ENCODE assay signal across 9 mouse cellular contexts in the genomic region with DNA sequence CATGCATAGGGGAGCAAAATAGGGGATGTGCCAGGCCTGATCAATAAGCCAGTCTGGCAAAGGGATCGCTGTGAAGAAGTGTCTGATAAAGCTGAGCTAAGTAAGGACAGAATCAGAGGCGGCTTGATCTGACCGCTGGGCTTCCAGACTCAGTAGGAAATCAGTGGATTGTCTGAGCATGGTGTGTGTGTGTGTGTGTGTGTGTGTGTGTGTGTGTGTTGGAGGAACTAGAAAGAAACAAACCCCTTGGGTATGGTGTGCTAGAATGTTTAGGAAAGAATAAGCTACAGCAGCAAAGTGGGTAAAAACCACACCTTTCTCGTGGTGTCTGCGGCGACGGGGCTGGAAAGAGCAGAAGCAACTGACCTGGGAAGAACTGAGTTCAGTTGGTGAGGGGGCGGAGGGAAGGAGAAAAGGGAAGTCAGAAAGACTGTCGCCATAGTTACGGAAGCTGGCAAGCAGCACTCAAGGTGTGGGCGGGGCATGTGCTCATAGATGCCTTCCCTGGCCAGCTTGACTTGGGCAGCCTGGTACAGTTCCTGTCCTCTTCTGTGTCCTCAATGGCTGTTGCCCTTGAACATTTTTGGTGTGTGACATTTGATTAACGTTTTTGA. TPM values are rescaled to one million over a fixed set of nuclear protein-coding genes. Genes with fewer than 3 reads are reported as not detected.
DNase-seq lines count a peak whose midpoint lies in the region; ATAC-seq and TF ChIP-seq lines count a peak whose summit lies in the region.
"Had no signal": no experiment of that assay in that cellular context is flagged by ENCODE, and none has a peak within 500 bp of the region (broad histone marks: within the 10 kb centered on the region; RNA-seq: fewer than 3 reads in every experiment).

No protein-coding gene starts in this region.

- peaks cover 15% of the 10 kb centered on the region for H3K4me1 ChIP-seq in midbrain, embryonic 10.5 days
- no peaks in the 10 kb centered on the region for H3K4me1 ChIP-seq in midbrain, embryonic 11.5 days (ENCODE audit: control insufficient read depth, insufficient read depth, low read length)
- peaks cover 17% of the 10 kb centered on the region for H3K4me1 ChIP-seq in embryonic facial prominence, embryonic 10.5 days
- H3K4me1 ChIP-seq in lung, embryonic 14.5 days (ENCODE audit: insufficient read depth), result peaks cover 10% of the 10 kb centered on the region

- H3K36me3 ChIP-seq in midbrain, embryonic 10.5 days, result no peaks in the 10 kb centered on the region
- H3K36me3 ChIP-seq in midbrain, embryonic 11.5 days (ENCODE audit: control insufficient read depth, insufficient read depth, low read length), result no peaks in the 10 kb centered on the region
- H3K36me3 ChIP-seq in embryonic facial prominence, embryonic 10.5 days (replicated peaks), result no peaks in the 10 kb centered on the region
- no peaks in the 10 kb centered on the region for H3K36me3 ChIP-seq in lung, embryonic 14.5 days (ENCODE audit: insufficient read depth)

- 39% methylated on average over 12 of the region's 12 CpGs for WGBS in midbrain, embryonic 10.5 days
- WGBS in midbrain, embryonic 11.5 days, result 31% methylated on average over 12 of the region's 12 CpGs
- WGBS in embryonic facial prominence, embryonic 10.5 days, result 30% methylated on average over 12 of the region's 12 CpGs
- WGBS in lung, embryonic 14.5 days, result 30% methylated on average over 12 of the region's 12 CpGs

- 0 out of 2 replicates have a peak overlapping the region, but pooled peaks have one; percentile 7 for H3K4me3 ChIP-seq in midbrain, embryonic 10.5 days
- H3K4me3 ChIP-seq in midbrain, embryonic 11.5 days (ENCODE audit: low read depth, low read length), result no peak overlapping the region
- no peak overlapping the region for H3K4me3 ChIP-seq in embryonic facial prominence, embryonic 10.5 days
- no peak overlapping the region for H3K4me3 ChIP-seq in lung, embryonic 14.5 days (ENCODE audit: low read depth, low read length)
- H3K4me3 ChIP-seq: myocyte had no signal

- H3K9me3 ChIP-seq in midbrain, embryonic 10.5 days (replicated peaks), result no peaks in the 10 kb centered on the region
- no peaks in the 10 kb centered on the region for H3K9me3 ChIP-seq in midbrain, embryonic 11.5 days (ENCODE audit: control insufficient read depth, low read length)
- H3K9me3 ChIP-seq in embryonic facial prominence, embryonic 10.5 days, result no peaks in the 10 kb centered on the region
- H3K9me3 ChIP-seq in lung, embryonic 14.5 days (ENCODE audit: low read depth, low read length), result no peaks in the 10 kb centered on the region

- intact Hi-C loops in heart, postnatal 14 days (cut with DNase I), result no loop called here

- H3K27me3 ChIP-seq in midbrain, embryonic 10.5 days (ENCODE audit: low read depth, poor library complexity, severe bottlenecking), result peaks cover 16% of the 10 kb centered on the region
- H3K27me3 ChIP-seq in midbrain, embryonic 11.5 days (ENCODE audit: control insufficient read depth, insufficient read depth, low read length), result no peaks in the 10 kb centered on the region
- peaks cover 14% of the 10 kb centered on the region for H3K27me3 ChIP-seq in embryonic facial prominence, embryonic 10.5 days (replicated peaks; ENCODE audit: low read depth, poor library complexity, severe bottlenecking)
- no peaks in the 10 kb centered on the region for H3K27me3 ChIP-seq in lung, embryonic 14.5 days (ENCODE audit: insufficient read depth, low read length)

- no peak overlapping the region for H3K9ac ChIP-seq in midbrain, embryonic 11.5 days (ENCODE audit: low read length)
- peak overlapping the region; percentile 26 for H3K9ac ChIP-seq in lung, embryonic 14.5 days

- peak; percentile 22 for DNase-seq in midbrain, embryonic 10.5 days (ENCODE audit: low spot score)
- no peak for DNase-seq in midbrain, embryonic 11.5 days (ENCODE audit: low spot score, missing footprints)
- DNase-seq in embryonic facial prominence, embryonic 10.5 days (ENCODE audit: low spot score), result peak; percentile 52
- peak; percentile 19 to 20 for DNase-seq in heart, postnatal 14 days
- peak; percentile 44 for DNase-seq in layer of hippocampus, adult 9-10 months (ENCODE audit: low spot score)
- DNase-seq in lung, embryonic 14.5 days, result peak; percentile 73
- DNase-seq in ovary, postnatal 36 days (ENCODE audit: low spot score), result peak; percentile 53
- DNase-seq in thymus, postnatal 36 days, result peak; percentile 53 to 69

- ATAC-seq in midbrain, embryonic 11.5 days (ENCODE audit: low FRiP score), result no peak
- ATAC-seq in lung, embryonic 14.5 days (ENCODE audit: insufficient read depth), result peak; percentile 48; the same call in 1 of the 2 replicates

- H3K27ac ChIP-seq in midbrain, embryonic 10.5 days (replicated peaks), result no peak overlapping the region
- no peak overlapping the region for H3K27ac ChIP-seq in midbrain, embryonic 11.5 days (ENCODE audit: low read depth, low read length)
- H3K27ac ChIP-seq in embryonic facial prominence, embryonic 10.5 days (replicated peaks), result no peak overlapping the region
- no peak overlapping the region for H3K27ac ChIP-seq in lung, embryonic 14.5 days (ENCODE audit: low read depth)

- TF ChIP-seq CTCF in lung, embryonic 14.5 days (IDR thresholded peaks at IDR 0.05; ENCODE audit: low read depth), result no peak

- H3K4me2 ChIP-seq in midbrain, embryonic 11.5 days, result no peak overlapping the region
- H3K4me2 ChIP-seq in lung, embryonic 14.5 days, result peak overlapping the region; percentile 31; the same call in 1 of the 2 replicates

RNA-seq across cellular contexts. Expression of gene Tomm20l, which starts 2.6 kb away (rescaled TPM):
- not detected in 2 replicates for polyA plus RNA-seq in midbrain, embryonic 10.5 days (2016; fragmentation: Nextera tagmentation; extraction: Ambion mirVana)
- not detected in 2 replicates for polyA plus RNA-seq in midbrain, embryonic 11.5 days (2014; fragmentation: Nextera tagmentation; extraction: Ambion mirVana)
- 0.40 TPM in 1 of 2 replicates, not detected in the other for polyA plus RNA-seq in embryonic facial prominence, embryonic 10.5 days (2016; fragmentation: Nextera tagmentation; extraction: Ambion mirVana)
- 1 to 10 TPM; 1.3 to 2.4 TPM for total RNA-seq in heart, postnatal 14 days (2021)
- polyA plus RNA-seq in lung, embryonic 14.5 days (2014; fragmentation: Nextera tagmentation; extraction: Ambion mirVana), result 0.37 TPM in 1 of 2 replicates, not detected in the other
- polyA plus RNA-seq: myocyte had no signal

RNA-seq across cellular contexts. Expression of gene Timm9, which starts 22.7 kb away (rescaled TPM):
- polyA plus RNA-seq in midbrain, embryonic 10.5 days (2016; fragmentation: Nextera tagmentation; extraction: Ambion mirVana), result 70.2 and 82.7 TPM in 2 replicates
- polyA plus RNA-seq in midbrain, embryonic 11.5 days (2014; fragmentation: Nextera tagmentation; extraction: Ambion mirVana), result 71.4 and 73.7 TPM in 2 replicates
- polyA plus RNA-seq in embryonic facial prominence, embryonic 10.5 days (2016; fragmentation: Nextera tagmentation; extraction: Ambion mirVana), result 80.5 and 82.4 TPM in 2 replicates
- 10 to 100 TPM; 29.5 to 33.9 TPM for total RNA-seq in heart, postnatal 14 days (2021)
- polyA plus RNA-seq in lung, embryonic 14.5 days (2014; fragmentation: Nextera tagmentation; extraction: Ambion mirVana), result 80.2 and 84.8 TPM in 2 replicates

RNA-seq across cellular contexts. Expression of gene 2700049A03Rik, which starts 22.9 kb away (rescaled TPM):
- 17.4 and 17.5 TPM in 2 replicates for polyA plus RNA-seq in midbrain, embryonic 10.5 days (2016; fragmentation: Nextera tagmentation; extraction: Ambion mirVana)
- 20.6 and 24.0 TPM in 2 replicates for polyA plus RNA-seq in midbrain, embryonic 11.5 days (2014; fragmentation: Nextera tagmentation; extraction: Ambion mirVana)
- 19.4 and 21.1 TPM in 2 replicates for polyA plus RNA-seq in embryonic facial prominence, embryonic 10.5 days (2016; fragmentation: Nextera tagmentation; extraction: Ambion mirVana)
- total RNA-seq in heart, postnatal 14 days (2021), result 1 to 10 TPM; 3.8 TPM
- polyA plus RNA-seq in lung, embryonic 14.5 days (2014; fragmentation: Nextera tagmentation; extraction: Ambion mirVana), result 13.6 and 15.2 TPM in 2 replicates
